Mouse (Mus musculus) adrenal gland, postnatal 4 days (tissue): ENCODE data around the gene Ankfn1. TPM values are rescaled to one million over a fixed set of nuclear protein-coding genes. Genes with fewer than 3 reads are reported as not detected.

Experiments used
- DNase-seq, 2 experiments: peaks; one replicate each; pipeline ENCODE4 v3.0.0; 2021 to 2022; ENCODE audit warnings: low spot score in 2 of 2, mixed read lengths in 2 of 2
- total RNA-seq, 2 experiments: library from RNA; stranded (reverse); gene quantifications; 2 replicates each; pipeline ENCODE4 v1.2.3; 2021

Ankfn1 gene
- total RNA-seq, 2 experiments from 2014 or later: 1.7 to 1.8 TPM

GRCm38 (mm10) chr11:89476927-89477326 lies 300.5 kb downstream of the Ankfn1 start:
- DNase-seq: no peak

- no peak for DNase-seq
These were observed 301.4 kb downstream of the Ankfn1 start for GRCm38 (mm10) chr11:89476047-89476446.

- no peak for DNase-seq
These were observed 304.6 kb downstream of the Ankfn1 start for GRCm38 (mm10) chr11:89472871-89473270.

- no peak for DNase-seq
These were observed 312.1 kb downstream of the Ankfn1 start for GRCm38 (mm10) chr11:89465381-89465780.

GRCm38 (mm10) chr11:89462216-89462615 lies 315.2 kb downstream of the Ankfn1 start:
- no peak for DNase-seq

GRCm38 (mm10) chr11:89459437-89459836 lies 318.0 kb downstream of the Ankfn1 start:
- no peak for DNase-seq

GRCm38 (mm10) chr11:89455647-89456231 lies 321.7 kb downstream of the Ankfn1 start:
- DNase-seq: no peak

- DNase-seq: no peak
These were observed 322.8 kb downstream of the Ankfn1 start for GRCm38 (mm10) chr11:89454702-89455101.

- no peak for DNase-seq
These were observed 324.6 kb downstream of the Ankfn1 start for GRCm38 (mm10) chr11:89452862-89453261.

GRCm38 (mm10) chr11:89450406-89450805 lies 327.0 kb downstream of the Ankfn1 start:
- DNase-seq: no peak

GRCm38 (mm10) chr11:89448986-89449385 lies 328.5 kb downstream of the Ankfn1 start:
- DNase-seq: no peak

- no peak for DNase-seq
These were observed 330.0 kb downstream of the Ankfn1 start for GRCm38 (mm10) chr11:89447477-89447876.

- no peak for DNase-seq
These were observed 336.9 kb downstream of the Ankfn1 start for GRCm38 (mm10) chr11:89440566-89440965.

GRCm38 (mm10) chr11:89424358-89424757 lies 353.1 kb downstream of the Ankfn1 start:
- no peak for DNase-seq

GRCm38 (mm10) chr11:89422637-89423036 lies 354.8 kb downstream of the Ankfn1 start:
- no peak for DNase-seq

GRCm38 (mm10) chr11:89420767-89421438 lies 356.6 kb downstream of the Ankfn1 start:
- DNase-seq: no peak

GRCm38 (mm10) chr11:89419863-89420262 lies 357.6 kb downstream of the Ankfn1 start:
- DNase-seq: no peak

GRCm38 (mm10) chr11:89418644-89419043 lies 358.8 kb downstream of the Ankfn1 start:
- no peak for DNase-seq

- no peak for DNase-seq
These were observed 360.7 kb downstream of the Ankfn1 start for GRCm38 (mm10) chr11:89416769-89417168.

GRCm38 (mm10) chr11:89408774-89409173 lies 368.7 kb downstream of the Ankfn1 start:
- no peak for DNase-seq

GRCm38 (mm10) chr11:89404489-89404888 lies 373.0 kb downstream of the Ankfn1 start:
- no peak for DNase-seq

GRCm38 (mm10) chr11:89403436-89403835 lies 374.0 kb downstream of the Ankfn1 start:
- no peak for DNase-seq

GRCm38 (mm10) chr11:89388851-89389250 lies 388.6 kb downstream of the Ankfn1 start:
- DNase-seq: no peak
